ENCODE assay signal across 19 mouse cellular contexts in genomic region chr10:94961283-94961682, GRCm38 (mm10). TPM values are rescaled to one million over a fixed set of nuclear protein-coding genes. Genes with fewer than 3 reads are reported as not detected.
DNase-seq lines count a peak whose midpoint lies in the region; ATAC-seq and TF ChIP-seq lines count a peak whose summit lies in the region.
"Had no signal": no experiment of that assay in that cellular context is flagged by ENCODE, and none has a peak within 500 bp of the region (broad histone marks: within the 10 kb centered on the region; RNA-seq: fewer than 3 reads in every experiment).

No protein-coding gene starts in this region.

- no peak for TF ChIP-seq CTCF in bone marrow macrophage, adult 2 months (IDR thresholded peaks at IDR 0.05; ENCODE audit: low read depth, low read length)

- no peak overlapping the region for H3K4me3 ChIP-seq in liver, embryonic 12.5 days
- no peak overlapping the region for H3K4me3 ChIP-seq in liver, embryonic 11.5 days (ENCODE audit: low read depth, low read length)
- no peak overlapping the region for H3K4me3 ChIP-seq in bone marrow macrophage, adult 2 months (ENCODE audit: insufficient read depth, low read length)
- H3K4me3 ChIP-seq: erythroblast, embryonic 14.5 days; forebrain, embryonic 15.5 days; heart, embryonic 13.5 days; hindbrain, embryonic 15.5 days; limb, embryonic 12.5 days; midbrain, embryonic 13.5 days had no signal

- 52% methylated on average over 11 of the region's 11 CpGs for WGBS in liver, embryonic 12.5 days (ENCODE audit: insufficient replicate concordance)
- 62% methylated on average over 11 of the region's 11 CpGs for WGBS in liver, embryonic 11.5 days

- H3K4me1 ChIP-seq in liver, embryonic 12.5 days: peaks cover 14% of the 10 kb centered on the region
- no peaks in the 10 kb centered on the region for H3K4me1 ChIP-seq in liver, embryonic 11.5 days (replicated peaks; ENCODE audit: control insufficient read depth, insufficient read depth, low read length)
- peaks cover 29% of the 10 kb centered on the region for H3K4me1 ChIP-seq in bone marrow macrophage, adult 2 months (ENCODE audit: control insufficient read depth, insufficient read depth, low read length)
- H3K4me1 ChIP-seq: forebrain, embryonic 15.5 days; limb, embryonic 12.5 days; midbrain, embryonic 13.5 days had no signal

- intact Hi-C loops in heart, postnatal 10 days (cut with DNase I): no loop called here

- no peaks in the 10 kb centered on the region for H3K27me3 ChIP-seq in liver, embryonic 12.5 days (replicated peaks)
- no peaks in the 10 kb centered on the region for H3K27me3 ChIP-seq in liver, embryonic 11.5 days (replicated peaks; ENCODE audit: control insufficient read depth, insufficient read depth, low read length)
- H3K27me3 ChIP-seq: forebrain, embryonic 15.5 days; heart, embryonic 13.5 days; hindbrain, embryonic 15.5 days; limb, embryonic 12.5 days had no signal

- H3K9ac ChIP-seq in liver, embryonic 12.5 days: no peak overlapping the region
- H3K9ac ChIP-seq in liver, embryonic 11.5 days (ENCODE audit: low read depth, low read length): no peak overlapping the region
- H3K9ac ChIP-seq: forebrain, embryonic 15.5 days; heart, embryonic 13.5 days; hindbrain, embryonic 15.5 days; limb, embryonic 12.5 days; midbrain, embryonic 13.5 days had no signal

- H3K27ac ChIP-seq in liver, embryonic 12.5 days: no peak overlapping the region
- no peak overlapping the region for H3K27ac ChIP-seq in liver, embryonic 11.5 days (ENCODE audit: low read depth, low read length)
- peak overlapping the region; percentile 60 for H3K27ac ChIP-seq in bone marrow macrophage, adult 2 months (ENCODE audit: insufficient read depth, low read depth, low read length)
- H3K27ac ChIP-seq: forebrain, embryonic 15.5 days; heart, embryonic 13.5 days; hindbrain, embryonic 15.5 days; limb, embryonic 12.5 days; midbrain, embryonic 13.5 days had no signal

- H3K36me3 ChIP-seq in liver, embryonic 12.5 days: no peaks in the 10 kb centered on the region
- no peaks in the 10 kb centered on the region for H3K36me3 ChIP-seq in liver, embryonic 11.5 days (ENCODE audit: control insufficient read depth, insufficient read depth, low read length)
- H3K36me3 ChIP-seq: forebrain, embryonic 15.5 days; heart, embryonic 13.5 days; hindbrain, embryonic 15.5 days; limb, embryonic 12.5 days; midbrain, embryonic 13.5 days had no signal

- H3K4me2 ChIP-seq in liver, embryonic 12.5 days: 0 out of 2 replicates have a peak overlapping the region, but pooled peaks have one; percentile 1
- no peak overlapping the region for H3K4me2 ChIP-seq in liver, embryonic 11.5 days
- H3K4me2 ChIP-seq: forebrain, embryonic 15.5 days; heart, embryonic 13.5 days; hindbrain, embryonic 15.5 days; limb, embryonic 12.5 days; midbrain, embryonic 13.5 days had no signal

- DNase-seq in liver, embryonic 11.5 days (ENCODE audit: low spot score): no peak
- DNase-seq in heart, postnatal 10 days: peak; percentile 75 to 79
- DNase-seq in left cerebral cortex, adult 9 months (ENCODE audit: low spot score in 2 of 2): no peak
- no peak for DNase-seq in right cerebral cortex, postnatal 25 days
- DNase-seq: cerebellum, postnatal 14 days; lung, postnatal 14 days; retina, postnatal 1 day; spleen, adult 18-20 months; thymus, postnatal 36 days had no signal

- no peak for ATAC-seq in liver, embryonic 12.5 days
- ATAC-seq in liver, embryonic 11.5 days (replicated peaks; ENCODE audit: low FRiP score): no peak
- peak; percentile 50 for ATAC-seq in megakaryocyte progenitor cell, adult 5-6 weeks (replicated peaks; ENCODE audit: poor library complexity)
- ATAC-seq: forebrain, embryonic 15.5 days; intestine, embryonic 16.5 days; midbrain, embryonic 13.5 days had no signal

- peaks cover 6% of the 10 kb centered on the region; the same call in 1 of the 2 replicates for H3K9me3 ChIP-seq in liver, embryonic 12.5 days (replicated peaks)
- H3K9me3 ChIP-seq in liver, embryonic 11.5 days (ENCODE audit: control insufficient read depth, low read length): peaks cover 5% of the 10 kb centered on the region; the same call in 1 of the 2 replicates
- H3K9me3 ChIP-seq: forebrain, embryonic 15.5 days; hindbrain, embryonic 15.5 days; midbrain, embryonic 13.5 days had no signal

- TF ChIP-seq POLR2A in bone marrow macrophage, adult 2 months (IDR thresholded peaks at IDR 0.05; ENCODE audit: borderline replicate concordance, low read depth, low read length): no peak

RNA-seq across cellular contexts. Expression of gene Plxnc1, which starts 16.6 kb away (rescaled TPM):
- polyA plus RNA-seq in liver, embryonic 12.5 days (2016; fragmentation: Nextera tagmentation; extraction: Ambion mirVana): 3.9 and 4.4 TPM in 2 replicates
- polyA plus RNA-seq in liver, embryonic 11.5 days (2014; fragmentation: Nextera tagmentation; extraction: Ambion mirVana): 5.3 and 6.0 TPM in 2 replicates
- 76.7 and 82.8 TPM in 2 replicates for polyA plus RNA-seq in bone marrow macrophage, adult 2 months (2012; ENCODE audit: insufficient read depth, insufficient read length, missing spikeins)
- 1 to 10 TPM; 5.2 to 5.6 TPM for total RNA-seq in heart, postnatal 10 days (2021)
- 15.6 and 28.8 TPM in 2 replicates for total RNA-seq in megakaryocyte progenitor cell, adult 5-6 weeks (2015)
- 10.6 and 16.6 TPM in 2 replicates for total RNA-seq in megakaryocyte progenitor cell, adult 5-6 weeks (2017)

Comparison
In these comparisons a context has a peak if more than half of its experiments do, and no peak if none do; other contexts are left out.
1. DNase-seq: peak in heart, postnatal 10 days (2 of 2); none in liver, embryonic 11.5 days (single experiment), left cerebral cortex, adult 9 months (0 of 2) and right cerebral cortex, postnatal 25 days (single experiment).
2. RNA of gene Plxnc1, which starts 16.6 kb away (polyA plus RNA-seq): 76.7 to 82.8 TPM in bone marrow macrophage, adult 2 months; 5.3 to 6.0 TPM in liver, embryonic 11.5 days and 3.9 to 4.4 TPM in liver, embryonic 12.5 days; every median in the first group is over 10 times any median in the second.